In the genomic region with DNA sequence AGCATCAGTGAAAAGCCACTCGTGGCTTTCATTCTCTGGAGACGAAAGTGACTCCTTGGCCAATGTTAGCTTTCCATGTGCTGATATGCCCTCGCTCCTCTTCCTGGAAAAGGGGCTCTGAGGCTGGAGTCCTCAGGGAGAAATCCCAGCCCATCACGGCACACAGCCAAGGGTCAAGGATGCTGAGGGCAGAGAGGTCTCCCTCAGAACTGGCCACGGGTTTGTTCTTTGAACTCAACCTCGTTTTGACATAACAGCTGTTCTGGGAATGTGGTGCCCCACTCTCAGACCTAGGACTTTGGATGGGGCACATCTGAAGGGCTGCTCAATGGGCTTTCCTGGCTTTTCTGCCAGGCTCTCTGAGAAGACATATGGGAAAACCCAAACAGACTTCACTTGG, we compare ENCODE assay signal across 19 mouse cellular contexts. TPM values are rescaled to one million over a fixed set of nuclear protein-coding genes. Genes with fewer than 3 reads are reported as not detected.
"Had no signal": no experiment of that assay in that cellular context is flagged by ENCODE, and none has a peak within 500 bp of the region (broad histone marks: within the 10 kb centered on the region; RNA-seq: fewer than 3 reads in every experiment).

No protein-coding gene starts in this region.

- H3K9ac ChIP-seq: lung, embryonic 15.5 days; midbrain, embryonic 13.5 days; midbrain, embryonic 15.5 days; neural tube, embryonic 12.5 days; stomach, embryonic 15.5 days had no signal

- H3K9me3 ChIP-seq: lung, embryonic 15.5 days; midbrain, embryonic 13.5 days; midbrain, embryonic 15.5 days; neural tube, embryonic 12.5 days; stomach, embryonic 15.5 days had no signal

- H3K27ac ChIP-seq: lung, embryonic 15.5 days; macrophage; midbrain, embryonic 13.5 days; midbrain, embryonic 15.5 days; neural tube, embryonic 12.5 days; stomach, embryonic 15.5 days; stomach, postnatal 0 days had no signal

- H3K4me2 ChIP-seq: lung, embryonic 15.5 days; midbrain, embryonic 13.5 days; midbrain, embryonic 15.5 days; neural tube, embryonic 12.5 days; stomach, embryonic 15.5 days had no signal

- ATAC-seq: midbrain, embryonic 13.5 days; midbrain, embryonic 15.5 days had no signal

- DNase-seq: lung, adult 2 months; lung, postnatal 14 days; lung, postnatal 36 days; right cerebral cortex, postnatal 14 days; thymus, adult 2 months; thymus, postnatal 25 days; thymus, postnatal 4 days had no signal

- H3K27me3 ChIP-seq: lung, embryonic 15.5 days; megakaryocyte, embryonic 14.5 days; midbrain, embryonic 13.5 days; midbrain, embryonic 15.5 days; neural tube, embryonic 12.5 days; stomach, embryonic 15.5 days had no signal

- H3K4me3 ChIP-seq: lung, embryonic 15.5 days; megakaryocyte, embryonic 14.5 days; midbrain, embryonic 13.5 days; midbrain, embryonic 15.5 days; neural tube, embryonic 12.5 days; stomach, embryonic 15.5 days had no signal

- H3K36me3 ChIP-seq: midbrain, embryonic 15.5 days had no signal

RNA-seq across cellular contexts. Expression of a gene that starts 43.4 kb away (rescaled TPM):
- polyA plus RNA-seq: liver, embryonic 16.5 days; lung, adult 2 months; lung, embryonic 15.5 days; lung, postnatal 0 days; macrophage; spleen, adult 2 months; urinary bladder, adult 2 months had no signal
